Mouse (Mus musculus): ENCODE data around the gene Ctdsp2.

Ctdsp2 gene

DNA sequence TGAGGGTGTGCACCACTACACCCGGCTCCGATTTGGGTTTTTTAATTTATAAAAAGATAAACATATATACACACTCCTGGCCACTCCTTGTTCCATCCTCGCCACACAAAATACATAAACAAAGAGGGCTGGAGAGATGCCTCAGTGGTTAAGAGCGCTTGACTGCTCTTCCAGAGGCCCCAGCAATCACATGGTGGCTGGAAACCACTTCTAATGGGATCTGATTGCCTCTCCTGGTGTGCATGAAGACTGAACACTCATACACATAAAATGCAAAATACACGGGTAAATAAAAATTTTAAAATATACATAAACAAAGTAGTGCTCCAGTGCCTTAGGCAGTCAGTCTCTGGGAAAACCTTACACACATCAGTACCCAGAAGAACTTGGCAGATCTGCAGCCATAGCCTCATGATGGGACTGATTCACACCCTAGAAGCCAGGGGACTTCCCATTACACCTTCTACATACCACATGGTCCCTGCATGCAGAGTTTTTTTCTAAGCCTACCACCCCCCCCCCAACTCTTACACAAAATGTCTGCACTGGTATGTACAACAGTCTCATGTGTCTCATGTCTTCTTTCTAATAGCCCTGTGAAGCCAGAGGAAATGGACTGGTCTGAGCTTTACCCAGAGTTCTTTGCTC, 64.1 kb downstream of the Ctdsp2 start:
- no peak for DNase-seq (ENCODE audit: low spot score in 2 of 2)

DNA sequence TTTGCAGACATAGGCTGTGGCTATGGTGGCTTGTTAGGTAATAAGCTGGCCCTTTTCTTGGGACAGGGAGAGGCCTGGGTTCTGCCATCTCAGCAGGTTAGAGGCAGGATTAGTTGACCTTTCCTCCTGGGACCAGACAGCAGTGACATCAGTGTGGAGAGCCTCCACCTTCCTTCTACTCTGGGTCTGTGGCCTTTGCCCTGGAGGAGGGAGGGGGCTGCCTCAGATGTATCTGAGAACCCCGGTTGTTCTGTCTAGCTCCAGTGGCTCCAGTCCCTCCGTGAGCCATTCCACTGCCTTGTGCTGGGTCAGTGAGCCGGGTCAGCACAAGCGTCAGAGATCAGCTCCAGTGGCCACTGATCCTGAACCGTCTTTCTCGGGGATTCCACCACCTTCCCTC, 64.7 kb downstream of the Ctdsp2 start:
- DNase-seq (ENCODE audit: low spot score in 2 of 2), result no peak

DNA sequence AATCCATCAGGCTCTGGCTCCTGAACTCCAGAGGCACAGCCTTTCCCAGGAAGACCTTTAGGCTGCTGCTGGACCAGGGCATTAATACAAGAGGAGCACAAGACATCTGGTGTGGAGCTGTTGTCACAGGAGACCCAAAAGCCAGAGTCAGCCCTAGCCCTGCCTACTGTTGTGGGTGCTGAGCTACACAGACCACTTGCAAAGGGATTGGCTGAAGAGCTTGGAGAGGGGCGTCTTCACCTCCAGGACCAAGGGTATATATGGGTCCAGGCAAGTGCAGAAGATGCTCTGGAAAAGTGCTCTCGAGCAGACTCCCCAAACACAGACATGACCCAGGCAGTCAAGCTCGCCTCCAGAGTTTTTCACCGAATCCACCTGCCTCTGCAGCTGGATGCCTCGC, 69.4 kb downstream of the Ctdsp2 start, which contains the start of gene Cyp27b1:
Cyp27b1 (plus strand) TSS at position 297 of the 400 bp plus-strand sequence.
- no peak for DNase-seq (ENCODE audit: low spot score in 2 of 2)

DNA sequence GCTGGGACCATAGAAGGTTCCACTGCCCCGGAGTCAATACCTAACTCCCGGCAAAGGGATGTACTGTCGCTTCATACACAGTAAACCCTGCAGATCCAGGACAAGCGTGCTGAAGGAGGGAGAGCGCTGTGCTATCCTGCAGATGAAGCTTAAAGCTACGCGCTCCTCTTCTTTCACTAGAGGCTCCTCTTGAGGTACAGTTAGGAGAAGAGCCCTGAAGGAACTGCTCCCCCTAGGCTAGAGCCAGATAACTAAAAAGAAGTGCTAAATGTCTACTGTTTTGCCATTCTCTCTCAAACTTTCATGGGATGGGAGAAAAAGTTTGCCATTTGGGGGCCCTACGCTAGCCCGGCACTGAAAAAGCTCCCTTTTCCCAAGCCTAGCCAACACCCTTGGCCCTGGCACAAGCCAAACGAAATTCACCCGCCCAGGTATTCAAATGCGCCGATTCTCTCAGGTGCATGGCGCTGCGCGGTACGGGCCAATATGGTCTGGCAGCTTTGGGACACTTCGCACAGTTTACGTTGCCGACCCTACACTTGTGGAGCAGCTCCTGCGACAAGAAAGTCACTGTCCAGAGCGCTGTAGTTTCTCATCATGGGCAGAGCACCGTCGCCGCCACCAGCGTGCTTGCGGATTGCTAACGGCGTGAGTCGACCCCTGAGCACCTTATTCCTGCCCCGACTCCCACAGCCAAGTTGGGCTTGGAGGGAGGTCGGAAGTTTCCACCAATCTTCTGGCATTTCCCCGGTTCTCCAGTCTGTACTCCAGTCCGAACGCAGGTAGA, 70.3 kb downstream of the Ctdsp2 start:
- DNase-seq (ENCODE audit: low spot score in 2 of 2), result no peak
